Mouse (Mus musculus): Measurements from ENCODE around the gene Mki67. TPM values are rescaled to one million over a fixed set of nuclear protein-coding genes. Genes with fewer than 3 reads are reported as not detected.

The Mki67 gene
- polyA plus RNA-seq (2016; fragmentation: Nextera tagmentation; extraction: Ambion mirVana) = 43.3 and 47.1 TPM in 2 replicates

DNA sequence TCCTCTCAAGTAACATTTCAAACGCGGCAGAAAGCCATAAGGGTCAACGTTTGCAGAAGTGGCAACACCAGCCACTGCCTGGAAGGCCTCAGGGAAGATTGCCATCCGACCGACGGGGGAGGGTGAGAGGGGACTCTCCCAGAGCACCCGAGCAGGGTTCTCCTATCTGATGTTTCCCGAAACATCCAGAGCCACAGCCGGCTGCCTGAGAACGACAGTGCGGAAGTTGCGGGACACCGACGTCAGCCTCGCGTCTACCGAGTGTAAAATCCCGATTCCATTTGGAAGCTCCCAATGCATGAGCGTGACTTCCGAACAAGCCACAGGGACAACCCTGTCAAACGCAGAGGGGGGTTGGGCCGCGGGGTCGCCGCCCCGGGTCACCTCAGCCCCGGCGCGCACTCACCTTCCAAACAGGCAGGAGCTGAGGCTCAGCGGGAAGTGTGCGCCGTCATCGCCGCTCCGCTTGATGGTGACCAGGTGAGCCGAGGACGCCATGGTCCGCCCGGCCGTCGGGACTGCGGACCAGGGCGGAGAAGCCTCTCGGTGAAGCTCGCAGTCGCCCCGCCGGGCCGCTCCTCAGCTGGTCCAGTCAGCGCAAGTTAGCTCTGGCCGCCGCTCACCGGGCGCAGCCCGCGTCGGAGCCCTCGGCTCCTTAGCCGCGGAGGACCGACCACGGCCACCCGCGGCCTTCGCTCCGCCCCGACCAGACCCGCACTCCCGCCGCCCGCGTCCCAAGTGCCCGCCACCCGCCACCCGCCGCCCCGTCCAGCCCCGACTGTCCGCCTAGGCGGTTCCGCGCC, at the start of gene Mki67:
Mki67 (minus strand) TSS at position 720 of the 803 bp plus-strand sequence.
- WGBS = under 1% methylated on average over 70 of the region's 82 CpGs

DNA sequence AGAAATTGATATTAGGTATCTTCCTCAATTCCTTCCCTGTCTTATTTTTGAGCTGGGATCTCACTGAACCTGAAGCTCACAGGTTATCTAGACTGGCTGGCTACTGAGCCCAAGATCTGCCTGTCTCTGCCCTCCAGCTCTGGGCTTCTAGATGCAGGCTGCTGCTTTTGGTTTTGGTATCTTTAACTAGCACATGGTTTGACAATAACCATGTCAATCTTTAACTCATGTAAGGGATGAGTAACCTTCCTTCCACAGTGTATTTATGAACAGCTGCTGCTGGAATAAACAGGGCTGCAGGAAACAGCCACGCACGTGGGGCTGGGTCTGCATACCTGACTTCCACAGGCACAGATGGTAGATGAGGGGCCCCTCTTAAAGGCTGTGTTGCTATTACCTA, 47.1 kb upstream of the Mki67 start:
- no peaks in the 10 kb centered on the region for H3K9me3 ChIP-seq (replicated peaks)
- WGBS = 93% methylated on average over 2 of the region's 2 CpGs

More for the DNA sequence above, at the start of gene Mki67:
- no peak for DNase-seq (ENCODE audit: low spot score)
- peaks cover 22% of the 10 kb centered on the region for H3K36me3 ChIP-seq
- peak within 1 kb of the TSS; percentile 95 for H3K4me3 ChIP-seq
- H3K4me1 ChIP-seq = peaks cover 39% of the 10 kb centered on the region
- H3K9me3 ChIP-seq (replicated peaks) = no peaks in the 10 kb centered on the region
- H3K27ac ChIP-seq (replicated peaks) = peak within 1 kb of the TSS; percentile 99
- H3K27me3 ChIP-seq (ENCODE audit: low read depth, poor library complexity, severe bottlenecking) = no peaks in the 10 kb centered on the region; the same call in 1 of the 2 replicates

DNA sequence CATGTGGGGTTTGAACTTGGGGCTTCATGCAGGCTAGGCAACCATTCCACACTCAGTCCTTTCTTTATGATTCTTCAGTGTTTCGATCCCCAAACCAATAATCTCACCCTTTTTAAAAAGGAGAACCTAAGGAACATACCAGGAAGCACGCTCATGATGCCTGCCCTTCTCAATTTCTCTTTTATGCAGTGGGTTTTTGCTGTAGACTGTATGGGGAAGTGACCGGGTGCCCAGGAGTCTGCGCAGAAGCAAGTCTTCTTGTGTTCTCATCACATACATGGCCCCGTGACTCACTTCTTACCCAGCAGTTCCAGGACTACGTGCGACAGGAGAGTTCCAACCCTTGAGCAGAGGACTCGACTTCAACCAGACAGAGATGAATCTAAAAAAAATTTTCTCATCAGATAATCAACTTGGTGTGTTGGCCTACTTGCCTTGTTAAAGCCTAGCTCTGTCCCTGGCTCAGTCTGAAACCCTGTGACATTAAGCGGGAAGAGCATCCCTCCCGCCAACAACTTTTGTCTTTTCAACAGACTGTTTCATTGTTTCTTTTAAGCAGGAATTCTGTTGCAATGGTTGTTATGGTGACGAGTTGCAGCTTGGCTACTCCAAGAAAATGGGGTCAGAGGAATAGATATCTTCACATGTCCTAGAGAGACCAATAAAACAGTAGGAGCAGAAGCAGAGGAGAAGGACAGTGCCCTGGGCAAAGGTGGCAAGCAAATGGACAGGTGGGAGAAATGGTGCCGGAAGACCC, 42.8 kb upstream of the Mki67 start:
- H3K27ac ChIP-seq (replicated peaks) = no peak overlapping the region; the same call in 1 of the 2 replicates
- H3K36me3 ChIP-seq = no peaks in the 10 kb centered on the region
- no peaks in the 10 kb centered on the region for H3K9me3 ChIP-seq (replicated peaks)
- WGBS = 74% methylated on average over 12 of the region's 12 CpGs
- no peak overlapping the region for H3K4me3 ChIP-seq
- DNase-seq (ENCODE audit: low spot score) = no peak
- no peaks in the 10 kb centered on the region for H3K27me3 ChIP-seq (ENCODE audit: low read depth, poor library complexity, severe bottlenecking)
- peaks cover 11% of the 10 kb centered on the region for H3K4me1 ChIP-seq

More for the DNA sequence above, 47.1 kb upstream of the Mki67 start:
- H3K27me3 ChIP-seq (ENCODE audit: low read depth, poor library complexity, severe bottlenecking) = no peaks in the 10 kb centered on the region
- H3K4me1 ChIP-seq = peaks cover 11% of the 10 kb centered on the region
- H3K4me3 ChIP-seq = no peak overlapping the region
- no peaks in the 10 kb centered on the region for H3K36me3 ChIP-seq
- DNase-seq (ENCODE audit: low spot score) = no peak
- H3K27ac ChIP-seq (replicated peaks) = no peak overlapping the region

DNA sequence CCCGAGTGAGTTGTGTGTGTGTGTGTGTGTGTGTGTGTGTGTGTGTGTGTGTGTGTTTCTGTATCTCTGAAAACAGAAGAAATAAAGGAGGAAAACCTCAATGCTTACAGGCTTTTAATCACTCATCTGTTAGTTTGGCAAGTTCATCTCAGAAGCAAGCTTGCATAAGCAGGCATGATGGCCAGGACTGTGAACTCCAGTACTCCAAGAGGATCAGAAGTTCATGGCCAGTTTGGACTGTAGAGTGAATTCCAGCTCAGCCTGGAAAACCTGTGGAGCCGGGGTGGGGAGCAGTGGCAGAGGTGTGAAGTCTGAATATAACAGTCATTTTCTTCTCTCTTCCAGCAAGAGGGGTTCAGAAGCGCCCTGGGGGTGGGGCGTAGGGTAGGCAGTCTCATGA, 42.0 kb upstream of the Mki67 start:
- 80% methylated on average over 4 of the region's 4 CpGs for WGBS
- no peaks in the 10 kb centered on the region for H3K27me3 ChIP-seq (ENCODE audit: low read depth, poor library complexity, severe bottlenecking)

DNA sequence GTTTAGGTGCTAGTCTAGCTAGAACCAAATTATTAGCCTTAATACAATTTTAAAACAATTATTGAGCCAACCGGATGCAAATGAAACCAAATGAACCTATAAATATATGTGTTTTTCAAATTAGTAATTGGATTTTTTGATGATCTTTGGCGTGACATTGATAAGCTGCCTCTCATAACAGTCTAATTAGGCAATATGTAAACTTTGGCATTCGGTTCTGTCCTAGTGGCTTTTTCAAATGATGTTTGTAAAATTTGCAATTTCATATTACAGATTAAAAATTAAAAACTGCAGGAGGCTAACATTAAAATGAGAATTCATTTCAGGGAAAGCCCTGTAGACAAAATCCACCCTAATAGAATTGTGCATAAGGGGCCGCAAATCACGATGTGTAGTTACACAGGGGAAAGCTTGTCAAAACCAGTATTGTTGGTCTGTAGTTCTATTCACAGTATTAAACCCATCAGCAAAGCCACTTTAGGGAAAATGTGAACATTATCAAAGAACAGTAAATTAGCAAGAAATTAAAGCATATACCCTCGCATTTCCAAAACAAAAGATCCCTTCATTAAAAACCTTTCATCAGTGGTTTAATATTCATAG, 40.9 kb upstream of the Mki67 start:
- WGBS = 90% methylated on average over 6 of the region's 6 CpGs
- no peak for DNase-seq (ENCODE audit: low spot score)
- H3K9me3 ChIP-seq (replicated peaks) = no peaks in the 10 kb centered on the region
- no peaks in the 10 kb centered on the region for H3K27me3 ChIP-seq (ENCODE audit: low read depth, poor library complexity, severe bottlenecking)
- no peaks in the 10 kb centered on the region for H3K36me3 ChIP-seq
- H3K4me1 ChIP-seq = peaks cover 11% of the 10 kb centered on the region
- no peak overlapping the region for H3K27ac ChIP-seq (replicated peaks)
- no peak overlapping the region for H3K4me3 ChIP-seq

More for the DNA sequence above, 42.0 kb upstream of the Mki67 start:
- H3K27ac ChIP-seq (replicated peaks) = no peak overlapping the region
- peaks cover 11% of the 10 kb centered on the region for H3K4me1 ChIP-seq
- H3K36me3 ChIP-seq = no peaks in the 10 kb centered on the region
- DNase-seq (ENCODE audit: low spot score) = no peak
- no peaks in the 10 kb centered on the region for H3K9me3 ChIP-seq (replicated peaks)
- H3K4me3 ChIP-seq = no peak overlapping the region

DNA sequence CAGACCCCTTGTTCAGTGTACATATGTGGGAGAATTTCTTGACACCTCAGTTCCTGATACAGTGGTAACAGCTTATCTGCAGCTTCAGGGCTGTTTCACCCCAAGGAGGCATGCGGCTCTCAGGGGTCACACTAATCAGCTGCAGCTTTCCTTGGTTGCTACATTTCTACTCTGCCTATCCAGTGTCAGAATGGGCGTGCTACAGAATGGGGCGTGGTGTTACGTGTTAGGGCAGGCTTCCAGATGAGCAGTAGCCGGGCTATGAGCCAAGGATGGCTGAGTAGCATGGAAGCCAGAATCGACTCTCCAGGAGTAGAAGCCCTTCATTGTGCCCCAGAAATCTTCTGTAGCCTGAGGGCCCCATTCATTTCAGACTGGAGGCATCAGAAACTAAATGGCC, 32.8 kb upstream of the Mki67 start:
- no peaks in the 10 kb centered on the region for H3K27me3 ChIP-seq (ENCODE audit: low read depth, poor library complexity, severe bottlenecking)
- WGBS = 83% methylated on average over 6 of the region's 6 CpGs
- no peak for DNase-seq (ENCODE audit: low spot score)
- H3K4me3 ChIP-seq = no peak overlapping the region
- H3K36me3 ChIP-seq = no peaks in the 10 kb centered on the region
- H3K9me3 ChIP-seq (replicated peaks) = no peaks in the 10 kb centered on the region
- no peaks in the 10 kb centered on the region for H3K4me1 ChIP-seq
- H3K27ac ChIP-seq (replicated peaks) = no peak overlapping the region

DNA sequence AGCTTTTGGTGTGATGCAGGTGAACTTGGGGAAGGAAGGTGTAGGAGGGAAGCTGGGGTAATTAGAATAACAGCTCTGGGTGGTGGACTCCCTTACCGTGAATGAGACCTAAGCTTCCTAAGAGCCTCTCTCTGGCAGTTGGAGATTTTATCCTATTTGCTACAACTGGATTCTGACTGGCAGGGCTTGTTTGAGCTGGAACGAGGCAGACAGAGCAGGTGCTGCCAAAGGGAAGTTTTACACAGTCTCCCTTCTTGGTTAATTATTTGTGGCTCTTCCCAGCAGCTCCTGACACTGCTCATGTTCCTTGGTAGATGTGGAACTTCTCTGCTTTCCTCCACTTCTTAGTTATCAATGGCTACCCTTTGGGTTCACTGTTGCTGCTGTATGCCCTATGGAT, 30.9 kb upstream of the Mki67 start:
- Histone ChIP-seq H3K9me3 (replicated peaks) (no peaks in the 10 kb centered on the region), H3K36me3 (no peaks in the 10 kb centered on the region), H3K4me3 (no peak overlapping the region), H3K27ac (replicated peaks) (no peak overlapping the region), H3K4me1 (no peaks in the 10 kb centered on the region), H3K27me3 (ENCODE audit: low read depth, poor library complexity, severe bottlenecking) (no peaks in the 10 kb centered on the region)
- WGBS = 74% methylated on average over 2 of the region's 2 CpGs
- no peak for DNase-seq (ENCODE audit: low spot score)

DNA sequence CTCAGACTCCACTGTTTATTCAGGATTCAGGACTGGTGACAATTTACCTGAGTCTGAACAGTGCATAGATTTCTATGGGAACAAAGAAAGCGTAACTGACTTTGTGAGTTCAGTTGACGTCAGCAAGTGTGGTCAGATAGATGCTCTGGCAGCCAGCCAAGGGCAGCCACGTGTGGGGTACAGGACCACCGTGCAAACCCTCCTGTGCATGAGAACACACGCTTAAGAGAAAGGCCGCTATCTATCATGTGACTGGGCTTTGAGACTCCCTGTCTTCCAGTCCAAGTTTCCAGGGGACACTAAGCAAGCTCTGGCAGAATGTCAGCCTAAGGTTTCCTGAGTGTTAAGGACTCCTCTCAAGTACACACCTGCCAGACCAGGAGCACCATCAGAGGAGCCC, 30.4 kb upstream of the Mki67 start:
- no peak for DNase-seq (ENCODE audit: low spot score)
- WGBS = 88% methylated on average over 6 of the region's 6 CpGs
- no peak overlapping the region for H3K4me3 ChIP-seq
- no peak overlapping the region for H3K27ac ChIP-seq (replicated peaks)
- no peaks in the 10 kb centered on the region for H3K9me3 ChIP-seq (replicated peaks)
- no peaks in the 10 kb centered on the region for H3K27me3 ChIP-seq (ENCODE audit: low read depth, poor library complexity, severe bottlenecking)
- no peaks in the 10 kb centered on the region for H3K36me3 ChIP-seq
- H3K4me1 ChIP-seq = no peaks in the 10 kb centered on the region

DNA sequence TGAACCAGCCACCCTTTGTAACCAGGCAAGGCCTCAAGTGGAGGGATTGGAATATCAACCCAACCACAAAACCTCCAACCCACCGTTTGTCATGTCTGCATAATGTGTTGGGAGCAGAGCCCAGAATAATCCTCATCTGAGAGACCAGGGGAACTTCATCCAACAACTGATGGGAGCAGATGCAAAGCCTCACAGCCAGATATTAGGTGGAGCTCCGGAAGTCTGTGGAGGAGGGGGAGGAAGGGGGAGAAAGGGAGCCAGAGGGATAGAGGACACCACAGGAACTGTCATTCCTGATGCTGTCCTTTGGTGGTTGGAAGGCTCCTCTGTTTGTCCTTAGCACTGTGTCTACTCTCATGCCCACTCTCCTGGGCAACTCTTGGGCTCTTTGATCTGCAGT, 28.9 kb upstream of the Mki67 start:
- no peaks in the 10 kb centered on the region for H3K9me3 ChIP-seq (replicated peaks)
- H3K27me3 ChIP-seq (ENCODE audit: low read depth, poor library complexity, severe bottlenecking) = no peaks in the 10 kb centered on the region
- WGBS = 63% methylated on average over 2 of the region's 2 CpGs
- DNase-seq (ENCODE audit: low spot score) = no peak
- no peak overlapping the region for H3K27ac ChIP-seq (replicated peaks)
- no peak overlapping the region for H3K4me3 ChIP-seq
- H3K36me3 ChIP-seq = no peaks in the 10 kb centered on the region
- no peaks in the 10 kb centered on the region for H3K4me1 ChIP-seq

DNA sequence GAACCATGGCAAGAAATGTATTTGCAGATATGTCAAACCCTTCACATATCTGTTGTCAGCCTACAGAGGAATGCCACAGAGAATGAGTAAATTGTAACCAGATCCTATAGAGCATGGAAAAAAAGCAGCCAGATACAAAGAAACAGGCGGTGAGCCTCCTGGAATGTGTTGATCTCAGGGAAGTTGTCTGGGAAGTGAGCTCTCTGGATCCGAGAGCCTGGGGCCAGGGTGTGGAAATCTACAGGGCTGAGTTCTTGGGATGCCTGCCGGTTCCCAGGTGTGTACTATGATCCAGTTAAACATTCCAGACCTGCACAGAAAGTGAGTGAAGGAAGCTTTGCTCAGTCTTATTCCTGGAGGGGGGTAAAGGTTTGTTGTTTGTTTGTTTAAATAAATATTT, 24.3 kb upstream of the Mki67 start:
- WGBS = 74% methylated on average over 3 of the region's 3 CpGs
- Histone ChIP-seq H3K27ac (replicated peaks) (no peak overlapping the region), H3K9me3 (replicated peaks) (no peaks in the 10 kb centered on the region), H3K4me3 (no peak overlapping the region), H3K27me3 (ENCODE audit: low read depth, poor library complexity, severe bottlenecking) (no peaks in the 10 kb centered on the region), H3K36me3 (no peaks in the 10 kb centered on the region), H3K4me1 (peaks cover 8% of the 10 kb centered on the region)
- no peak for DNase-seq (ENCODE audit: low spot score)

DNA sequence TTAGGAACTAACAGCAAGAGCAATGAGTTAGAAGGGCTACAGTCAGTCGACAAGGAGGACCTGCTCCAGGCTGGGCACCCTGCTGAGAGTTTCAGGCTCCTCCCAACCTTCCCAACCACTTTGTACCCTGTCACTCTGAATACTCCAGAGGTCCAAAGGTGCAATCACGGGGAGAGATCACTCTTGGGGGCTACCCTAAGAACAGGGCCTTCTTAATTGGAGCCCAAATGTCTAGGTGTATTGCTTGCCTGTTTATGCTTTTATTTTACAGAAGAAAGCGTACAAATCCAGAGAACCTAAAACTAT, 20.4 kb upstream of the Mki67 start:
- Histone ChIP-seq H3K9me3 (replicated peaks) (no peaks in the 10 kb centered on the region), H3K4me3 (no peak overlapping the region), H3K36me3 (no peaks in the 10 kb centered on the region), H3K27me3 (ENCODE audit: low read depth, poor library complexity, severe bottlenecking) (no peaks in the 10 kb centered on the region), H3K27ac (replicated peaks) (no peak overlapping the region), H3K4me1 (peaks cover 11% of the 10 kb centered on the region)
- DNase-seq (ENCODE audit: low spot score) = no peak
- WGBS = 44% methylated on average over 3 of the region's 3 CpGs

DNA sequence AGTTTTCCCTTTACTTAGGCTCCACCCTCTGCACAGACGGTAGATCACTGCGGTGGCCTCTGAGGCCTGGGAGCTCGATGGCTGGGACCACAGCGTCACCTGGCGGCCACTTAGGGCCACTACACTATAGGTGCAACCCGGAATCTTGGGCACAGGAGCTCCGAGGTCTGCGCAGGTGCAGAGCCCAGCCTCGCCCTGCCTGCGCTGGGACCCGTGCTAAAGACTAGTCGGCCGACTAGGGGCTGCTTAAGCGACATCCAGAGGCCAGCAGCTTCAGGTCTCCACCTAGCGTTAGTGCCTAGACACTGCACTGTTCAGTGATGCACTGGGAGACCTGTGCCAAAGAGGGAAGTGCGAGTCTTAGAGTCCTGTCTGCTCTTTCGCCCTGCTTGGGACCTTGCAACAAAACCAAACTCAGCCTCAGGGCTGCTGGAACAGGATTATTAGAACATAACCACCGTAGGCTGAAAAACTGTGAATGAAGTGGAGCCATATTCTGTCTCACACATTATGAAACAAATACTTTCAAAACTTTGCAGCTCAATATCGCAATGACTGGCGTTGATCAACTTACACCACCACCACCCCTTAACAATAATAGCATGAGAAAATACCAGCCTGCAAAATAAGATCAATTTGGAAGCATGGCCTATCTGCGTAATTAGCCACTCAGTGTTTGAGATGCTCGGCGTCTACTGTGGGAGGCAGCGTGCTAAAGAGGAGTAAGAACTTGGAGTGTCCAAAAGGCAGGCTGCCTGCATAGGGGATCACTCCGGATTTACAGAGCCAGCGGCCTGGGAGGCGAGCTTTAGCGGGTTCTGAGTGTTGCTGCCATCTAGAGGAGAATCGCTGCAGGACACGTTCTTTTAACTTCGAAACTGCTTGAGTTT, 19.8 kb upstream of the Mki67 start:
- H3K9me3 ChIP-seq (replicated peaks) = no peaks in the 10 kb centered on the region
- no peaks in the 10 kb centered on the region for H3K36me3 ChIP-seq
- no peaks in the 10 kb centered on the region for H3K27me3 ChIP-seq (ENCODE audit: low read depth, poor library complexity, severe bottlenecking)
- WGBS = 24% methylated on average over 31 of the region's 31 CpGs
- DNase-seq (ENCODE audit: low spot score) = peak; percentile 85
- peak overlapping the region; percentile 42; the same call in 1 of the 2 replicates for H3K27ac ChIP-seq (replicated peaks)
- peak overlapping the region; percentile 37 for H3K4me3 ChIP-seq
- peaks cover 11% of the 10 kb centered on the region for H3K4me1 ChIP-seq

All from midbrain, embryonic 10.5 days (tissue).